Mouse (Mus musculus) left cerebral cortex, postnatal 25 days (tissue): Measurements from ENCODE around the gene Acbd4. TPM values are rescaled to one million over a fixed set of nuclear protein-coding genes. Genes with fewer than 3 reads are reported as not detected.

Source experiments
- DNase-seq, 2 experiments: peaks; one replicate each; pipeline ENCODE4 v3.0.0; 2022; ENCODE audit warnings: low spot score in 2 of 2, mixed read lengths in 1 of 2
- intact Hi-C: fragments of 180-260 bp; cut with DNase I; formaldehyde crosslinking; loops from one replicate; pipeline ENCODE4 v1.15.1; 2025
- total RNA-seq, 2 experiments: library from RNA; stranded (reverse); gene quantifications; 2 replicates each; pipeline ENCODE4 v1.2.3; 2021

The Acbd4 gene
- total RNA-seq, 2 experiments from 2014 or later: 68.9 to 70.7 TPM

DNA sequence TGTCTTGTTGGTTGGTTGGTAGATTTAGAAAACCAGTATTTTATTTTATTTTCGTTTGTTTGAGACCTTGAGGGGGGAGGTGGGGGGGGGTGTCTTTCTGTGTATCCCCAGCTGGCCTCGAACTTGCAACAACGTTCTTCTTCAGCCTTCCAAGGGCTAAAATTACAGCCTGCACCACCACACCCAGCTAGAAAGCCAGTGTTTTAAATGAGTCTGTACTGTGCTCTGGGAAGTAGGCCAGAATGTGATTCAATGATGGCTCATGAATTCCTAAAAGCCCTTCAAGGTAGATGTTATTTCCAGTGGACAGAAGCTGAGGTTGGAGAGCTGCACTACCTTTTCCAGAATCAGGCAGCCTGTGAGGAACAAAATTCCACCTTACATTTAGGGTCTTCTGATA is 32.7 kb downstream of the Acbd4 start:
- intact Hi-C loops: no loop called here
- peak in 1 of 2 experiments; percentile 74 for DNase-seq

DNA sequence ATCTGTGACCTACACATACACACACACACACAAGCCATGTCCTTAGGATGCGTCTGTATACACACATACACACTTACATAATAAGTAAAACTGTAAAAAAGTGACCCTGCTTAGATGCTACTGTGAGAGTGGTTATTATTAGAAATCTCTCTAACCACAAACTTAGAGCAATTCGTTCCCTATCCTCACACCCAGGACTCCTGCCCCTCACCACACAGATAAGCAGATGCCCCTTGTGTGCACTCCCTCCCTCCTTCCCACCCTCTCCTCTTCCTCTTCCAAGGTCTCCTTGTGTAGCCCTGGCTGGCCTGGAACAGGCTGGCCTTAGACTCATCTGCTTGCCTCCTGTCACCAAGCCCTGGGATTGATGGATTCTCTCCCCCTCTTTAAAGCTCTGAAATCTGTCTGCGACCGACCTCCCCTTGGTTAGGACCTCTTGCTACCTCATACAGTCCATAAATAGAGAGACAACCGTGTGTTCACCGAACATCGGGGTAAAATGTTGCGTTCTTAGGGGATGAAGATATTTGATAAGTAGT is 34.6 kb downstream of the Acbd4 start:
- intact Hi-C loops: no loop called here
- no peak for DNase-seq

DNA sequence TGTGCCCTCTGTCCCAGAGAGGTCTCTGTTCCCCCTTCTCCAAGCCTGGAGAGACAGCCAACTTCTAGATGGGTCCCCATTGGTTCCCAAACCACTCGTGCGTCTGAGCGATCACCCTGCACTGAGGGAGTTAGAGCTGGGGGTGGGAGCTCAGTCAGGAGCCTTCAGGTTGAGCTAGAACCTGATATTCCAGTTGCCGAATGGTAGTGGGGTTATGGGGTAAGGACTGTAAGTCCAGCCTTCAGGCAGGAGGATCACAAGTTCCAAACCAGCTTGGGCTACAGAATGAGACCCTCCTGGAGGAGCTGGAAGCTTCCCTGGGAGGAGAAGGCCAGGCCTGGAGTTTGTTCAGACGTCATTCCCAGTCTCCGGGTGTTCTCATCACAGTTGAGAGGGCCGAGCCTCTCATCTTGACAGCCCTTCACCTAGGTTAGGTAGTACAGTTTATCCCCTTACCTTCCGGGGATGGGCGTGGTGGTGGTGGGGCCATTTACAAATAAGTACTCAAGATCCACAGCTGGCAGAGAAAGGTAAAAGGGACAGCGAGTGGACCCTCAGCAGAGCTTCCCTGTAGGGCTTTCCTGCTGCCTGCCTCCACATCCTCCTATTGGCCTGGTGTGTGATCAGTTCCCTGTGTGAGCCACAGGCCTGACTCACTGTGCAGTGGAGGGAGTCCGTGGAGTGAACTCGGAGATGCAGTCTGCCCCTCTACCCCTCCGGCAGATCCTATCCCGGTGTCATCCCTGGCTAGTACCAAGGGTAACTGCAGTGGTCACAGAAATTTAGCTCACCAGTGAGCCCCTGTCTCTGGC is 38.7 kb downstream of the Acbd4 start:
- intact Hi-C loops: no loop called here

DNA sequence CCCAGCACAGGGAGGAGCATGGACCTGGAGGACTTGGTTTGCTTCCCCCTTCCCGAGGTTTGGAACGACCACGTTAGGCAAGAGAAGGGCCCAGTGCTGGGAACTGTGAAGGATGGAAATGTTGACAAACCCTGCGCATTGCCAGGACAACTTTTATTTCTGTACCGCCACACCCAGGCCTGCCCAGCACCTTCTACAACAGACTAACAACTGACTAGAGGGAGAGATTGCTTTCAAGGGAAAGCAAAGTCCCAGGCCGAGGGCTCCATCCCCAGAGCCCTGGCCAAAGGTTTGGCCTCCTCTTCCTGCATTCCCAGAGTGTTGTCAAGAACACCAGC is 39.2 kb downstream of the Acbd4 start:
- intact Hi-C loops: no loop called here
- no peak for DNase-seq

More for the DNA sequence above, 38.7 kb downstream of the Acbd4 start:
- no peak for DNase-seq

DNA sequence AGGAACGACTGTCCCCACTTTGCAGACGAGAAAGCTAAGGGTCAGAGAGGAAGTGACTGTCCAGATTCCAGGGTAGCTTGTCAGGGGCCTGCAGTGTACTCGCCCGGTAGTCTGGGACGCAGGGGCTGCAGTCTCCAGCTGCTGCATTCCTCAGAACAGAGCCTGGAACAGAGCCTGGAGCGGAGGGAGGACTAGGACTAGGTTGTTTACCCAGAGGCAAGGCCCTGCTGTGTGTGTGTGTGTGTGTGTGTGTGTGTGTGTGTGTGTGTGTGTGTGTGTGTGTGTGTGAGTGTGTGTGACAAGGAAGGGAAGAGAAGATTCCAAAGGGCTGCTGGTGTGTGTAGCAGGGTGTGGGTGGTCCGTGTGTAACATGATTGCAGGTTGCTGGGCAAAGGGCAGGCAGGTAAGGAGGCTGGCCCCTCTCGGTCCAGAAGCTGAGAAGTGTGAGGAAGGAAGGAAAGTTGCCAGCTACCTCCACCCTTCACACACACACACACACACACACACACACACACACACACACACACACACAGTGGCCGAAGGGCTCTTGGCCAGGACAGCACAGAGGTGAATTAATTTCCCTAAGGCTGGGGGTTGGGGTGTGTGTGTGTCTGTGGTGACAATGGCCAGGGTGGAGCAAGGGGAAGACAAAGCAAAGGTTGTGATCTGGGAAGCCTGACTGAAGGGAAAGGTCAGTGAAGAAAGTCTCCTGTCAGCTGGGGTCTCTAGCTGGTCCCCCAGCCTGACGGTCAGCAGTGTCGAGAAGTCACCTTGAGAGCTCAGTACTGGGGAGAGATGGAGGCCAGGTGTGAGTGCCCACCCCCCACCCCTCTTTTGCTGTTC is 39.8 kb downstream of the Acbd4 start:
- intact Hi-C loops: no loop called here
- peak in 1 of 2 experiments; percentile 35 for DNase-seq

DNA sequence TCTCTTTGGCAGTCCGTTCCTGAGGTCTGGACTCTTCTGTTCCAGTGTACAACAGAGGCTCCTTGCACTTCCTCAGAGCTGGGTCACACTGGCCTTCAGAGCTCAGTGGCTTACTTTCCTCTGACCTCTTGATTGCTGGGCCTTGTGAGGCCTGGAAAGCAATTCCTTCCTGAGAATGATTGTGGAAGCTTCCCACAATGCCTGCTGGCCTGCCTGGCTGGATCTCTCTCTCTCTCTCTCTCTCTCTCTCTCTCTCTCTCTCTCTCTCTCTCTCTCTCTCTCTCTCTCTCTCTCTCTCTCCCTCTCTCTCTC is 40.4 kb downstream of the Acbd4 start:
- no peak for DNase-seq
- intact Hi-C loops: no loop called here

DNA sequence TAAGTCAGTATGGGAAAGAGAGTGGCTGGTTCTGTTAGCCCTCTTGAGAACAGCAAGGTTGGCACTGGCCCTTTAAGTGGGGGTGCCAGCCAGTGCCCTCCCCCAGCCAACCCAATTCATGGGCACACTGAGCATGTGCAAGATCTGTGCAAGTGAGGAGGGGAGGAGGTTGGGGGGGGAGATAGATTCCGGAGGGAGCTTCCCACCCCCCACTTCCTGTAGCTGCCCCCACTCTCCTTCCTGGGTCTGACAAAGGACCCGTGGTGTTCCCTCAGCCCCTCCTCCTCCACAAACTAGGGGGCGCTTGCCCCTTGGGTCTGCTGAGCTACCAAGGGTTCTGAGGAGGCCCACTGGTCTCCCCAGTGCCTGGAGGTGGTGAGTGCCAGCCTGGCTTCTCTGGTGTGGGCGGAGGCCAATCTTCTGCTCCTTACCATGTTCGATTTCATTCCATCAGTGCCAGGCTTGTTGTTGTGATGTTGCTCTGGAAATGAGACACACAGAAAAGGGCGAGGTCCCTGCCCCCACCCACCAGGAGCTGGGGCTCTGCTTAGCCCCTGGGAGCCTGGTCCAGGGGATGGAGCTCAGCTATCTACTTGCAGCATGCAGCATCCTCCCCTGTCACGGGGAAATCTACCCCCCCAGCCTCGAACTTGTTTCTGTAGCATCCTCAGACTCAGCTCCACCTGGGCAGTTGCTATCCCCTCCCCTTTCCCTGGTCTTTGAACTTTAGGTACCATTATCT is 41.1 kb downstream of the Acbd4 start:
- intact Hi-C loops: no loop called here
- peak; percentile 86 to 96 for DNase-seq

DNA sequence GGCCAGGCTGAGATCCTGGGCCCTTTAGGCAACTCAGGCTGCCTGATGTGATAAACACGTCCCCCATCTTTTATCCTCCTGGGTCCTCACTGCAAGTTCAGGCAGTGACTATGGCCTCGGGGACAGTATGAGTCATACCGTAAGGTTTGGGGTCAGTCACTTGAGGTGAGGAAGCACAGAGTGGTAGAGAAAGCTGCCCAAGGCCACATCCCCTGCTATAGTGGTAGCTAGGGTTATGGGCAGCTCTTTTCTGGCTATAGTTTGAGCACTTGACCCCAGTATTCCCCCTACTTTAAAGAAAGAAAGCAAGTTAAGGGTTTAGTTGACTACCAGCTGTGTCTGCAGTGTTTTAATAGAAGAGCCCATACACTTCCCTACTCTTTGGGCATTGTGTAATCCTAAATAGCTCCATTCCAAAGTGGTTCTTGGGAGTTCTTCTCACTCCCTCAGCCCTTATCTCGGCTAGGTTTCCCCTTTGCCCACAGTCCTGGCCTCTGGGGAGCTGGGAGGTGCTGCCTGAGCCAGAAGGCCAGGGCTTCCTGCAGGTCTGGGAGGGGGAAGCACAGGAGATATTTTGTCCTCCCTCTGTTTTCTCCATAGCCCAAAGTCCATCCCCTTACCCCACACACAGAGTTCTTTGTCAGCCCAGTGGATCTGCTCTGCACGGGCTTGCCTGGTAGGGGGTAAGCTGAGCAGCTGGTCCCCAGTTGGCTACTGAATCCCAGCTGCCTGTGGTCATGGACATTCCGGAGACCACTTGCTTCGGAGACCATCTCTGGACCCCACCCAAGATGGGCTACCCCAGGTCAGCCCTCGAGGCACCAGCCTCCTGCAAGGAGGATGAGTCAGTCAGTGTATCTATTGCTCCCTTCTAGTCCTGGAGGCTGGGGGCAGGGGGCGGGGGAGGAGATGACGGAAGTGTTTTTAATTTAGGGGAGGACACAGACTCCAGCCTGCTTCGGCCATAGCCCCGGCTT is 43.1 kb downstream of the Acbd4 start:
- intact Hi-C loops: no loop called here
- no peak for DNase-seq

DNA sequence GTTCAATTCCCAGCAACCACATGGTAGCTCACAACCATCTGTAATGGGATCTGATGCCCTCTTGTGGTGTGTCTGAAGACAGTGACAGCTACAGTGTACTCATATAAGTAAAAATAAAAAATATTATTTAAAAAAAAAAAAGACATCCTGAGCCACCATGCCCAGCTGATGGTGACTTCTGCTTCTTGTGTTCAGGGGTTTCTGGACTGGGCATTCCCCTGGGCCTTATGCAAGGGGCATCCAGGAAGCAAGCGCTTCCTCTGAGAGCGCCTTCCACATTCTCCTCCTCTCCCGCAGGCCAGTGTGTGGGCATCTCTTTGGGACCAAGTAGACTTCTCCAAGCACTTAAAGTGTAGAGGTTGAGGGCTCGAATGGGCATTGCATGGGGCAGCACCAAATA is 44.9 kb downstream of the Acbd4 start:
- intact Hi-C loops: no loop called here
- DNase-seq: no peak

DNA sequence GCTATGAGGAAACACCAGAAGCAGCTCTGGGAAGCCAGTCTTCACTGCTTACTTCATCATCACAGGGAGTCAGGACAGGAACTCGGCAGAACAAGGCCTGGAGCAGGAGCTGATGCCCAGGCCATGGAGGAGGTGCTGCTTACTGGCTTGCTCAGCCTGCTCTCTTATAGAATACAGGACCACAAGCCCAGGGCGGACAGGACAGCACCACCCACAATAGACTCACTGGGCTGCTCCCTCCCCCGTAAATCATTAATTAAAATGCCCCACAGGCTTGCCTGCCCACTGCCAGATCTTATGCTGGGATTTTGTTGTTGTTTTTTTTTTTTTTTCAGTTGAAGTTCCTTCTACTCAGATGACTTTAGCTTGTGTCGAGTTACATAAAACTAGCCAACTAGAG is 46.3 kb downstream of the Acbd4 start:
- no peak for DNase-seq
- intact Hi-C loops: no loop called here

DNA sequence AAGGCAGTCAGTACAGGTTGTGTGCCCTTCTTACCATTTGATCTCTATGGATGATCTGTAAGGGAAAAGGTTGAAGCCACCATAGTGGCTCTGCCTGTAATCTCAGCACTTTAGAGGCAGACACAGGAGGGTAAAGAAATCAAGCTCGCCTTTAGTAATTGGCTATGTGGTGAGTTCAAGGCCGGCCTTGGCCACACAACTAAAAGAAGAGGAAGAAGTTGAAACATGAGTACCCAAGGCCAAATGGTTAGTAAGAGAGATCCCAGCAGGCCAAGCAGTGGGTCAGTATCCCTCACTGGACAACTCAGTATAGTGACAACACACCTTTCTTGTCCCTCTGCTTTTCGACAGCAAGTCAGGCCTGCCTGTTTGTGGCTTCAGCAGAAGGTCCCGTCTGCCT is 48.3 kb downstream of the Acbd4 start:
- no peak for DNase-seq
- intact Hi-C loops: loop anchor here (10.0 kb wide), 1 partner anchor 405 kb away; no protein-coding TSS in a partner anchor

DNA sequence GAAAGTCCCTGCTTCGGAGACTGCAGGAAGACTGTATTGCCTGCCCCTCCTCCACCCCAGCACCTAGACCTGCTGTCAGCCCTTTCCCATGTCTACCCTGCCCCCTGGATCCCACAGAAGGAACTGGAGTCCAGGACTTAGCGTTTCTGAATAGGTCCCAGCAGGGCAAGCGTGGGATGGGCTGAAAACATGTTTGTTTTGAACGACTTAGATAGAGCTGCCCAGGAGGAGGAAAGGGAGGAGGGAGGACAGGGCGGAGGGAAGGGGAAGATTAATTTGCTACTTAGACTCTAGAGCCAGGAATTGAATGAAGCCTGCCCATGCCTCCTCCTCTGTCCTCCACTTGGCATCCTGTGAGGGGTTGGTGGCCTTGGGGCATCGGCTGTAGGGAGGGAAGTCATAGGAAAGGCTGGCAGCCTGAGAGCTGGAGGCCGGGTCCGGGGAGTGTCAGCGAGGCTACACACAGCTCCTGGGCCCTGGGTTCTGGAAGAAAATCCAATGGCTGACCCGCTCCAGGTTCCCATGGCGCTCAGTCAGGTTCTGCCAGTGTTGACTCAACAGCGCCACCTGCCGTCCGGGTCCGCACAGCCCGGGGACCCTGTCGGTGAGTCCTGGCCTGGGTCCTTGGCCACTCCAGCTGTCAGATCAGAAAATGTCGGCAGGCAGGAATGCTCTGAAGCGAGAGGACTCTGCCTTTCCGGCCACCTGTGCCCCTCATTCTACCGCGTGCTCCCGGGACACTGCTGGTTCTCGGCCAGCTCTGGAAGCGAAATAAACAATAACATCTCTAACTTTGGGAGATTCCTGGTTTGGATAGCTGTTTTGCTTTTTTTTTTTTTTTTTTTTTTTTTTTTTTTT is 57.4 kb downstream of the Acbd4 start:
- intact Hi-C loops: loop anchor here (1.0 to 10.0 kb wide), 3 partner anchors 42 to 396 kb away; no protein-coding TSS in a partner anchor
- peak; percentile 91 to 94 for DNase-seq

DNA sequence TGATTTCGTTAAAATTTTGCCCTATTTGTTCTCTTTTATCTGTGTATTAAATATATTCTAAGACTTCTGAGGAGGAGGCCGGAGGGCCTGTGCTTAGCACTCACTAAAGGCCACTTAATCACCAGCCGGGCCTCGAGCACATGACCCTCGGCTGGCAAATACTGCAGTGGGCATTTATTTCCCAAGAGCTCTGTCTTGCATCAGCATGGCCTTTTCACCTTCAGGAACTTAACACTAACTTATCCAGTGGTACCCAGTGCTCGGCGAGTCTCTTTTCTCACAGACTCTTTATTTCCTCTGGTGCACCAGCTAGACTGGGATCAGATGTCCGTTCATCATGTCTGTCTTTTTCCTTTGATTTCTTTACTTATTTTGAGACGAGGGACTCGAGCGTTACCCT is 59.3 kb downstream of the Acbd4 start:
- intact Hi-C loops: no loop called here

DNA sequence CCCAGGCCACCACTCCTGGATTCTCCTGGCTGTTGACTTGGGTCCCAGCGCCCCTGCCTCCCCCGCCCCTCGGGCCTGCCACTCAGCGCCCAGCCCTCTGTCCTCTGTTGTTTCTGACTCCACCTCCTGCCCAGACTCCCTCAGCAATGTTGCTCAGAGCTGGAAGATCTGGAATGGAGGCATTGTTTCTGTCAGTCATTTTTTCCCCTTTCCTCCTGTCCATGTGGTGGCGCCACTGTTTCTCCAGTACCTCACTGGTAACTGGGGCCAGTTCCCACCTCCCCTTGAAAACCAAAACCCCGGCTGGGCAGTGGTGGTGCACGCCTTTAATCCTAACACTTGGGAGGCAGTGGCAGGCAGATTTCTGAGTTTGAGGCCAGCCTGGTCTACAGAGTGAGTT is 60.0 kb downstream of the Acbd4 start:
- intact Hi-C loops: no loop called here
- DNase-seq: no peak

More for the DNA sequence above, 59.3 kb downstream of the Acbd4 start:
- DNase-seq: no peak
